Mouse (Mus musculus) forebrain, embryonic 15.5 days (tissue): Measurements from ENCODE around the gene Adcy2. TPM values are rescaled to one million over a fixed set of nuclear protein-coding genes. Genes with fewer than 3 reads are reported as not detected.

Source experiments
- ATAC-seq: fragments of 200-750 bp; cut with Nextera tagmentation; replicated peaks from 2 replicates; pipeline ENCODE4 v1.8.0; 2017; ENCODE audit warnings: mild to moderate bottlenecking, moderate TSS enrichment, moderate library complexity
- H3K27ac ChIP-seq: fragments of 300-500 bp; sonication (generic); replicated peaks from 2 replicates; pipeline ENCODE4 v1.5.1; 2015; ENCODE audit warnings: mild to moderate bottlenecking, inconsistent platforms
- H3K27me3 ChIP-seq: fragments of 300-500 bp; sonication (generic); 2 replicates; pipeline ENCODE4 v1.6.1; 2015; ENCODE audit warnings: inconsistent platforms
- H3K36me3 ChIP-seq: fragments of 300-500 bp; sonication (generic); 2 replicates; pipeline ENCODE4 v1.6.1; 2015; ENCODE audit warnings: mild to moderate bottlenecking, inconsistent platforms
- H3K4me1 ChIP-seq: fragments of 300-500 bp; sonication (generic); 2 replicates; pipeline ENCODE4 v1.6.1; 2015; ENCODE audit warnings: inconsistent platforms
- H3K4me2 ChIP-seq: fragments of 300-500 bp; sonication (generic); replicated peaks from 2 replicates; pipeline ENCODE4 v1.6.1; 2015; ENCODE audit warnings: mild to moderate bottlenecking, inconsistent platforms
- H3K4me3 ChIP-seq: fragments of 300-500 bp; sonication (generic); 2 replicates; pipeline ENCODE4 v1.5.1; 2015; ENCODE audit warnings: mild to moderate bottlenecking, inconsistent platforms
- H3K9ac ChIP-seq: fragments of 300-500 bp; sonication (generic); replicated peaks from 2 replicates; pipeline ENCODE4 v1.6.1; 2015; ENCODE audit warnings: mild to moderate bottlenecking, inconsistent platforms
- H3K9me3 ChIP-seq: fragments of 300-500 bp; sonication (generic); 2 replicates; pipeline ENCODE4 v1.6.1; 2016; ENCODE audit warnings: inconsistent platforms
- WGBS: fragments of 180-500 bp; shearing (Covaris S2); methylation state at CpG from one replicate; pipeline ENCODE4 v1.1.7; 2015; ENCODE audit warnings: mixed read lengths; 5-methylcytosine and 5-hydroxymethylcytosine counted together
- polyA plus RNA-seq: library from polyadenylated mRNA; unstranded; fragments of >200 nt; fragmentation: Nextera tagmentation; extraction: Ambion mirVana; gene quantifications from 2 replicates; pipeline ENCODE4 v1.2.1, GENCODE M21; 2015

Gene Adcy2
- polyA plus RNA-seq, 1 experiment from 2014 or later: 4.2 TPM

GRCm38 (mm10) chr13:68572247-68572646 lies 427.1 kb downstream of the Adcy2 start:
- Histone ChIP-seq H3K4me1 (no peaks in the 10 kb centered on the region), H3K9ac (no peak overlapping the region), H3K4me3 (no peak overlapping the region), H3K9me3 (no peaks in the 10 kb centered on the region), H3K27ac (no peak overlapping the region), H3K4me2 (no peak overlapping the region), H3K27me3 (no peaks in the 10 kb centered on the region), H3K36me3 (peaks cover 41% of the 10 kb centered on the region)
- WGBS: 94% methylated on average over 19 of the region's 19 CpGs
- ATAC-seq: no peak
